Mouse (Mus musculus): ENCODE measurements around the gene Erich4.
"Not testable (repeated sequence)": the region's sequence is repeated elsewhere in the genome, so short reads cannot be mapped to it uniquely, and the experiment has no call there.

The Erich4 gene

DNA sequence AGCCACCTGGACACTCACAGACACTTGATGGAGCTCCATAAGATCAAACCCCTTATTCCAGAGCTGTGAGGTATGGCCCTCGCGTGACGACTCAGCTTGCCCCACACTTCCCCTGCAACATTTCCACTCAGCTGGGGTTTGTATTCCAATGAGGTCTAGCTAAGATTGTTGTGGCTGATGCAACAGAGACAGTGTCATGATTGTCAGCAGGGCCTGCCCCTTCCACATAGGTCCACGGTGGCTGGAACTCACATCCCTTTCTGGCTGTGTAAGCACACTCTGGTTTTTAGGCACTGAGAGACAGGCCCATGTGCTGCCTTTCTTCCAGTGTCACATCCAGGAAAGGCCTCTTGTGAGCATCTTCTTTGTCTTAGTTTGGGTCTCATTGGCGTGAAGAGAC, 31.0 kb downstream of the Erich4 start:
- in situ Hi-C loops (cut with MboI; ENCODE audit: low sequenced_read_pairs), result no loop called here

DNA sequence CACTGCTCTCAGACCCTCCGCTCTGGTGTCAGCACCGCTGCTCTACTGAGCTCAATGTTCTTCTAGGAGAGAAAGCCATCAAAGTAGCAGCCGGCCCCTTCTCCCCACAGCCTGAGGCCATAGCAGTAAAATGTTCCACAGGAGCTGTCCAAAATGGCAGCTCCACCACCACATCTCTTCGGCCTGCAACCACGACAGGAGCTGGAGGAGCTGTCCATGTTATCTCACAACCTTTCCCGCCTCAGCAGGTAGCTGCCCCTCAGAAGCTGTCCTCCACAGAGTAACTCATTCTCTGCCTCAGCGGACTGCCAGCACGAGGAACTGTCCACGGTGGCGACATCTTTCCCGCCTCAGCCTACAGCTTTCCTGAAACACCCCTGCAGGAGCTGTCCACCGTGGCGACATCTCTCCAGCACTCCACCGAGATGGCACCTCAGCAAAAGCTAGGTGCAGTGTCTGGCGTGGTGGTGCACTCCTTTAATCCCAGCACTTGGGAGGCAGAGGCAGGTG, 33.3 kb downstream of the Erich4 start:
- in situ Hi-C loops (cut with MboI; ENCODE audit: low sequenced_read_pairs), result no loop called here

GRCm38 (mm10) chr7:25579441-25579840, 36.3 kb downstream of the Erich4 start:
- in situ Hi-C loops (cut with MboI; ENCODE audit: low sequenced_read_pairs), result no loop called here

DNA sequence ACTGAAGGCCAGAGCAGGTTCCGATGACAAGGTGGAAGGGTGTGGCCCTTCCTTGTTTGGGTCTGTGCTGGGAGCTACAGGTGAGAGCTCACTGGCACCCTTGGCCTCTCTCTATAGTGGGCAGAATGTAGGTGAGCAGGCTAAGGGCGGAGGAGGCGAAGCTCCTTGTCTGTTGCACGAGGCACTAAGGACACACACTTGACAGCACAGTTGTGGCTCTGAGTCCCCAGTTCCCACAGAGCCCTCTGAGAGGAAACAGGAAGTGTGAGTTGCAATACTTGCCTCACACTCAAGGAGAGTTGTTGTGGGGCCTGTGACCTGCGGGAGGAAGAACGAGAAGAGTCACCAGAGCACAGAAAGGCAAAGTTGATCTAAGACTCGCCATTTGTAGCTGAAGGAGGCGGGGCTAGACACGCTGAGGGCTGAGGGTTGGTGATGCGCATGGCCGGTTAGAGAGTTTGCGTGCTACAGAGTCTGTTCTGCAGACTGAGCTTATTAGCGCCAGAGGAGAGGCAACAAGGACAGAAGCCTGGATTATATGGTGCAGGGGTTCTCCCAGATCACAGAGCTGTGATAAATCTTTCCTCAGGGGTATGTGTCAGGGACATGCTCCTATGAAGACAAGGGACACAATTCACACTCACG, 38.8 kb downstream of the Erich4 start:
- in situ Hi-C loops (cut with MboI; ENCODE audit: low sequenced_read_pairs), result not testable (repeated sequence)

DNA sequence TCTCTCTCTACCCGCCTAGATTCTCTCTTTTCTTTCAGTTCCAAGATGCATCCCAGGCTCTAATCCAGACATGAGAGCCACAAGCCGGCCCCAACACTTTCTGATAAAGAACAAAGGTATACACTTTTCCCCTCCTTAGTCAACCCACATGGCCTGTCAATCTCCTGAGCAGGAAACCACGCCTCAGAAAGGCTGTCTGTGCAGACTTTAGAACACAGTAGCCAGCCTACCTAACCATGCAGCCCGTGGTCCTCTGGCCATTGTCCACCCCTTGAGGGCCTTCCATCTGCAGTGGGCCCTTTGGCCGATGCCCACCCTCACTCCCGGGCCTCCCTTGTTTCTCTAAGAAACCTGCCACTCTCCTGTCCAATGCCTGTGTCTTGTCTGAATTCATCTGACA, 39.4 kb downstream of the Erich4 start:
- in situ Hi-C loops (cut with MboI; ENCODE audit: low sequenced_read_pairs), result not testable (repeated sequence)

- in situ Hi-C loops (cut with MboI; ENCODE audit: low sequenced_read_pairs), result no loop called here
These were observed 39.8 kb downstream of the Erich4 start for GRCm38 (mm10) chr7:25575870-25576269.

DNA sequence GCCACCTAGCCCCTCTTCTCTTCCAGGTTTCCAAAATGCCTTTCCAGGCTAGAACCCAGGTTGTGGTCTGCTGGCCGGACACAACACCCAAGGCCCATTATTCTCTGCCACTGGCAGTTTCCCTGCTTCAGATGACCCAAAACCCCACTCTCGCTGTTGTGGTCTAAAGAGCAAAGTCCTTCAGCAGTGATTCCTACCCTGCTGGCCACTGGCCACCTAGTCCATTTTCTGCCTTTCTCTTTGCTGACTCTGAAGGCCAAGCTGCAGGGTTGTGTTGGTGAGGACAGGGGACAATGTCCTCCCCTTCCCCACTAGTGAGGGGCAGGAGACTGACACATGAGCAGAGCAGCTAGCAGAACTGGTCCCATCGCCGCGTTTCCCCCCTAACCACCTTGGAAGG, 40.6 kb downstream of the Erich4 start:
- in situ Hi-C loops (cut with MboI; ENCODE audit: low sequenced_read_pairs), result no loop called here

DNA sequence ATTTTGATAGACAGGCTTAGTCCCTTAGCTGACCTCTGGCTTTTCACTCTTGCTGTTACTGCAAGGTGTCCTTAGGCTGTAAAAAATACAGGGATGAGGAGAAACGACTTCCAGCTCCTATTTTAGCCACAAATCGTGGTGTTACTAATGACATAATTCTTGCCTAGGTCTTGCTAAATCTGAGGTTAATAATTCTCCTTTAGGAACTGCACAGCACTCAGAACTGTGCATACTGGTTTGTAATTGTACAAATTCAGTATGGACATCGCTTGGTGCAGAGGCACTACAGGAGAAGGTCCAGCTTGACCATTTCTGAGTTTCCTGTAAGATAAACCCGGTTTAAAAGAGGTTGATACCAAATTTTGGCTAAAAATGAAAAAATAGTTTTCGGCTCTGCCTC, 41.9 kb downstream of the Erich4 start:
- in situ Hi-C loops (cut with MboI; ENCODE audit: low sequenced_read_pairs), result not testable (repeated sequence)

- in situ Hi-C loops (cut with MboI; ENCODE audit: low sequenced_read_pairs), result no loop called here
These were observed 47.0 kb downstream of the Erich4 start for GRCm38 (mm10) chr7:25568721-25569120.

Measured in CH12F3 (cell line).